Mouse (Mus musculus): ENCODE measurements at regions not wholly inside any gene's neighbourhood (a gene's known extent, or its start where the extent isn't known, plus 50 kb on each side); places are given as distances from the start of the nearest gene placed in this dataset.

GRCm38 (mm10) chr5:12093680-12094079 lies 175.8 kb downstream of the 4933402N22Rik start:
- 81% methylated on average over 1 of the region's 1 CpGs for WGBS
- Histone ChIP-seq H3K4me2 (ENCODE audit: low read depth, low read length) (no peak overlapping the region), H3K4me1 (ENCODE audit: control insufficient read depth, insufficient read depth, low read length) (no peaks in the 10 kb centered on the region), H3K36me3 (ENCODE audit: control insufficient read depth, insufficient read depth, low read length) (no peaks in the 10 kb centered on the region), H3K4me3 (ENCODE audit: low read length) (no peak overlapping the region), H3K27me3 (replicated peaks; ENCODE audit: control insufficient read depth, insufficient read depth, low read length) (no peaks in the 10 kb centered on the region), H3K27ac (ENCODE audit: low read length) (no peak overlapping the region), H3K9ac (ENCODE audit: low read depth, low read length) (no peak overlapping the region), H3K9me3 (ENCODE audit: control insufficient read depth, low read length) (no peaks in the 10 kb centered on the region)
- ATAC-seq = no peak

- no peak overlapping the region for H3K4me3 ChIP-seq (ENCODE audit: low read length)
- H3K27me3 ChIP-seq (replicated peaks; ENCODE audit: control insufficient read depth, insufficient read depth, low read length) = no peaks in the 10 kb centered on the region
- H3K36me3 ChIP-seq (ENCODE audit: control insufficient read depth, insufficient read depth, low read length) = no peaks in the 10 kb centered on the region
- no peaks in the 10 kb centered on the region for H3K4me1 ChIP-seq (ENCODE audit: control insufficient read depth, insufficient read depth, low read length)
- WGBS = 46% methylated on average over 5 of the region's 5 CpGs
- H3K9me3 ChIP-seq (ENCODE audit: control insufficient read depth, low read length) = no peaks in the 10 kb centered on the region
- no peak overlapping the region for H3K9ac ChIP-seq (ENCODE audit: low read depth, low read length)
- peak; percentile 63; the same call in 1 of the 2 replicates for ATAC-seq
- H3K27ac ChIP-seq (ENCODE audit: low read length) = no peak overlapping the region
- H3K4me2 ChIP-seq (ENCODE audit: low read depth, low read length) = no peak overlapping the region
Observed at GRCm38 (mm10) chr5:12116587-12117354, 198.9 kb downstream of the 4933402N22Rik start.

- no peaks in the 10 kb centered on the region for H3K36me3 ChIP-seq (ENCODE audit: control insufficient read depth, insufficient read depth, low read length)
- H3K4me3 ChIP-seq (ENCODE audit: low read length) = no peak overlapping the region
- H3K4me2 ChIP-seq (ENCODE audit: low read depth, low read length) = no peak overlapping the region
- H3K27ac ChIP-seq (ENCODE audit: low read length) = no peak overlapping the region
- ATAC-seq = peak; percentile 78
- no peaks in the 10 kb centered on the region for H3K27me3 ChIP-seq (replicated peaks; ENCODE audit: control insufficient read depth, insufficient read depth, low read length)
- no peaks in the 10 kb centered on the region for H3K9me3 ChIP-seq (ENCODE audit: control insufficient read depth, low read length)
- 78% methylated on average over 5 of the region's 5 CpGs for WGBS
- H3K4me1 ChIP-seq (ENCODE audit: control insufficient read depth, insufficient read depth, low read length) = no peaks in the 10 kb centered on the region
- no peak overlapping the region for H3K9ac ChIP-seq (ENCODE audit: low read depth, low read length)
Observed at GRCm38 (mm10) chr5:12124935-12125334, 207.1 kb downstream of the 4933402N22Rik start.

GRCm38 (mm10) chr5:12127484-12128265 lies 209.8 kb downstream of the 4933402N22Rik start:
- peak; percentile 21; the same call in 1 of the 2 replicates for ATAC-seq
- H3K4me2 ChIP-seq (ENCODE audit: low read depth, low read length) = no peak overlapping the region
- H3K9me3 ChIP-seq (ENCODE audit: control insufficient read depth, low read length) = no peaks in the 10 kb centered on the region
- 64% methylated on average over 4 of the region's 4 CpGs for WGBS
- H3K9ac ChIP-seq (ENCODE audit: low read depth, low read length) = no peak overlapping the region
- H3K27ac ChIP-seq (ENCODE audit: low read length) = no peak overlapping the region
- no peak overlapping the region for H3K4me3 ChIP-seq (ENCODE audit: low read length)
- no peaks in the 10 kb centered on the region for H3K36me3 ChIP-seq (ENCODE audit: control insufficient read depth, insufficient read depth, low read length)
- H3K27me3 ChIP-seq (replicated peaks; ENCODE audit: control insufficient read depth, insufficient read depth, low read length) = no peaks in the 10 kb centered on the region
- no peaks in the 10 kb centered on the region for H3K4me1 ChIP-seq (ENCODE audit: control insufficient read depth, insufficient read depth, low read length)

- no peaks in the 10 kb centered on the region for H3K27me3 ChIP-seq (replicated peaks; ENCODE audit: control insufficient read depth, insufficient read depth, low read length)
- H3K9me3 ChIP-seq (ENCODE audit: control insufficient read depth, low read length) = no peaks in the 10 kb centered on the region
- H3K4me1 ChIP-seq (ENCODE audit: control insufficient read depth, insufficient read depth, low read length) = no peaks in the 10 kb centered on the region
- no peak overlapping the region for H3K4me3 ChIP-seq (ENCODE audit: low read length)
- ATAC-seq = no peak
- H3K36me3 ChIP-seq (ENCODE audit: control insufficient read depth, insufficient read depth, low read length) = no peaks in the 10 kb centered on the region
- H3K27ac ChIP-seq (ENCODE audit: low read length) = no peak overlapping the region
- H3K9ac ChIP-seq (ENCODE audit: low read depth, low read length) = no peak overlapping the region
- no peak overlapping the region for H3K4me2 ChIP-seq (ENCODE audit: low read depth, low read length)
Observed at GRCm38 (mm10) chr5:12138961-12139360, 221.1 kb downstream of the 4933402N22Rik start.

- no peaks in the 10 kb centered on the region for H3K36me3 ChIP-seq (ENCODE audit: control insufficient read depth, insufficient read depth, low read length)
- no peak for ATAC-seq
- H3K4me3 ChIP-seq (ENCODE audit: low read length) = no peak overlapping the region
- H3K27ac ChIP-seq (ENCODE audit: low read length) = no peak overlapping the region
- no peaks in the 10 kb centered on the region for H3K27me3 ChIP-seq (replicated peaks; ENCODE audit: control insufficient read depth, insufficient read depth, low read length)
- H3K4me1 ChIP-seq (ENCODE audit: control insufficient read depth, insufficient read depth, low read length) = no peaks in the 10 kb centered on the region
- H3K4me2 ChIP-seq (ENCODE audit: low read depth, low read length) = no peak overlapping the region
- WGBS = 51% methylated on average over 4 of the region's 4 CpGs
- no peaks in the 10 kb centered on the region for H3K9me3 ChIP-seq (ENCODE audit: control insufficient read depth, low read length)
- H3K9ac ChIP-seq (ENCODE audit: low read depth, low read length) = no peak overlapping the region
Observed at GRCm38 (mm10) chr5:12153295-12153694, 229.9 kb upstream of the Sema3d start.

- WGBS = 42% methylated on average over 3 of the region's 3 CpGs
- no peak overlapping the region for H3K27ac ChIP-seq (ENCODE audit: low read length)
- no peaks in the 10 kb centered on the region for H3K27me3 ChIP-seq (replicated peaks; ENCODE audit: control insufficient read depth, insufficient read depth, low read length)
- no peak overlapping the region for H3K4me2 ChIP-seq (ENCODE audit: low read depth, low read length)
- no peak for ATAC-seq
- H3K36me3 ChIP-seq (ENCODE audit: control insufficient read depth, insufficient read depth, low read length) = no peaks in the 10 kb centered on the region
- H3K9ac ChIP-seq (ENCODE audit: low read depth, low read length) = no peak overlapping the region
- no peak overlapping the region for H3K4me3 ChIP-seq (ENCODE audit: low read length)
- no peaks in the 10 kb centered on the region for H3K4me1 ChIP-seq (ENCODE audit: control insufficient read depth, insufficient read depth, low read length)
- H3K9me3 ChIP-seq (ENCODE audit: control insufficient read depth, low read length) = no peaks in the 10 kb centered on the region
Observed at GRCm38 (mm10) chr5:12154551-12155091, 228.6 kb upstream of the Sema3d start.

- 64% methylated on average over 1 of the region's 1 CpGs for WGBS
- Histone ChIP-seq H3K27me3 (replicated peaks; ENCODE audit: control insufficient read depth, insufficient read depth, low read length) (no peaks in the 10 kb centered on the region), H3K9me3 (ENCODE audit: control insufficient read depth, low read length) (no peaks in the 10 kb centered on the region), H3K27ac (ENCODE audit: low read length) (no peak overlapping the region), H3K4me2 (ENCODE audit: low read depth, low read length) (no peak overlapping the region), H3K4me3 (ENCODE audit: low read length) (no peak overlapping the region), H3K9ac (ENCODE audit: low read depth, low read length) (no peak overlapping the region), H3K36me3 (ENCODE audit: control insufficient read depth, insufficient read depth, low read length) (no peaks in the 10 kb centered on the region), H3K4me1 (ENCODE audit: control insufficient read depth, insufficient read depth, low read length) (no peaks in the 10 kb centered on the region)
- no peak for ATAC-seq
Observed at GRCm38 (mm10) chr5:12191681-12192080, 191.5 kb upstream of the Sema3d start.

GRCm38 (mm10) chr5:12207452-12207851 lies 175.7 kb upstream of the Sema3d start:
- no peak overlapping the region for H3K27ac ChIP-seq (ENCODE audit: low read length)
- H3K9ac ChIP-seq (ENCODE audit: low read depth, low read length) = no peak overlapping the region
- no peaks in the 10 kb centered on the region for H3K27me3 ChIP-seq (replicated peaks; ENCODE audit: control insufficient read depth, insufficient read depth, low read length)
- H3K4me3 ChIP-seq (ENCODE audit: low read length) = no peak overlapping the region
- H3K36me3 ChIP-seq (ENCODE audit: control insufficient read depth, insufficient read depth, low read length) = no peaks in the 10 kb centered on the region
- no peaks in the 10 kb centered on the region for H3K4me1 ChIP-seq (ENCODE audit: control insufficient read depth, insufficient read depth, low read length)
- H3K4me2 ChIP-seq (ENCODE audit: low read depth, low read length) = no peak overlapping the region
- H3K9me3 ChIP-seq (ENCODE audit: control insufficient read depth, low read length) = no peaks in the 10 kb centered on the region
- ATAC-seq = no peak
- WGBS = 41% methylated on average over 1 of the region's 1 CpGs
